Mouse (Mus musculus): ENCODE measurements around the gene Prmt8. TPM values are rescaled to one million over a fixed set of nuclear protein-coding genes. Genes with fewer than 3 reads are reported as not detected.
A peak's percentile ranks its signal among the peaks of the same experiment; 100 is the strongest.

The Prmt8 gene
- polyA plus RNA-seq, 1 experiment from 2014 or later, result 32.7 TPM

DNA sequence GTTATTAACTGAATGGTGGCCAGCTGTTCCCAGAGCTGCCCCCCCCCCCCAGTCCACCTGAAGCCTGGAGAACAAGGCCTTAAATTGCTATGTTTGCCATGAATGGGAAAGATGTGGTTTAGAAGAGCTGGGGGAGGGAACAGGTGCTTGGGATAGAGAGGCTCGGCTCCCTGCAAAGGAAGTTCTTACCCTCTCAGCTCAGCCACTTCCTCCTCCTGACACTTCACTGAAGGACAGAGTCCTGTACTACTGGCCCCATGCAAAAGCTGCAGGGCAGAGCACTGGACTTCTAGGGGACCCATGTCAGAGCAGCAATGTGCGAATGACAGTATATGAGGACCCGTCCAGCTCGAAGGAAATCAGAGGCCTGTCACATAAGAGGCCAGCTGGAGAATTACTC lies 109.3 kb downstream of the Prmt8 start:
- Histone ChIP-seq H3K9ac (replicated peaks) (no peak overlapping the region), H3K27me3 (no peaks in the 10 kb centered on the region), H3K9me3 (no peaks in the 10 kb centered on the region), H3K4me2 (replicated peaks) (no peak overlapping the region), H3K4me3 (replicated peaks) (no peak overlapping the region), H3K4me1 (replicated peaks) (0 out of 2 replicates have a peak, but pooled peaks cover 5% of the 10 kb centered on the region), H3K36me3 (no peaks in the 10 kb centered on the region), H3K27ac (no peak overlapping the region)
- ATAC-seq, result no peak
- 82% methylated on average over 4 of the region's 4 CpGs for WGBS

GRCm38 (mm10) chr6:127659472-127659871 lies 109.8 kb downstream of the Prmt8 start:
- no peak overlapping the region for H3K9ac ChIP-seq (replicated peaks)
- H3K36me3 ChIP-seq, result no peaks in the 10 kb centered on the region
- H3K4me1 ChIP-seq (replicated peaks), result 0 out of 2 replicates have a peak, but pooled peaks cover 5% of the 10 kb centered on the region
- ATAC-seq, result no peak
- WGBS, result 80% methylated on average over 5 of the region's 5 CpGs
- no peak overlapping the region for H3K27ac ChIP-seq
- H3K9me3 ChIP-seq, result no peaks in the 10 kb centered on the region
- no peak overlapping the region for H3K4me3 ChIP-seq (replicated peaks)
- no peak overlapping the region for H3K4me2 ChIP-seq (replicated peaks)
- H3K27me3 ChIP-seq, result no peaks in the 10 kb centered on the region

- H3K4me2 ChIP-seq (replicated peaks), result no peak overlapping the region
- WGBS, result 93% methylated on average over 11 of the region's 11 CpGs
Observed at GRCm38 (mm10) chr6:127657152-127657551, 112.1 kb downstream of the Prmt8 start.

DNA sequence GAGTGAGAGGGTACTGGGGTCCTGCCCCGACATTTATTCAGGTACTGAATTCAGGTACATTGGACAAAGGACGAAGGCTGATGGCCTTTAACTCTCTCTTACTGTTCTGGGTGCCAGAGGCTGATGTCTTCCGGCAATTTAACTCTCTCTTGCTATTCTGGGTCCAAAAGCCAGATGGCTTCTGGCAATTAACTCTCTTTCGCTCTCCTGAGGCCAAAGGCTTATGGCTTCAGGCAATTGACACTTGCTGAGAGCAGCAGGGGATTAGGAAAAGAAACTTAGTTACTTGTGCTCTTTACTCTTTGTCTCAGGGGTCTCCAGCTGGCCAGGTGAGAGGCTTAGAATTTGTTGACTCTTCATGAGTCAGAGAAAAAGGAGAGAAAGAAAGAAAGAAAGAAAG lies 113.3 kb downstream of the Prmt8 start:
- WGBS, result 24% methylated on average over 4 of the region's 4 CpGs

More at GRCm38 (mm10) chr6:127657152-127657551, 112.1 kb downstream of the Prmt8 start:
- Histone ChIP-seq H3K9ac (replicated peaks) (no peak overlapping the region), H3K9me3 (peaks cover 9% of the 10 kb centered on the region; the same call in 1 of the 2 replicates), H3K4me1 (replicated peaks) (0 out of 2 replicates have a peak, but pooled peaks cover 3% of the 10 kb centered on the region), H3K27ac (no peak overlapping the region), H3K4me3 (replicated peaks) (no peak overlapping the region), H3K36me3 (no peaks in the 10 kb centered on the region), H3K27me3 (no peaks in the 10 kb centered on the region)
- no peak for ATAC-seq

GRCm38 (mm10) chr6:127641077-127641801 lies 128.0 kb downstream of the Prmt8 start:
- H3K4me1 ChIP-seq (replicated peaks), result 0 out of 2 replicates have a peak, but pooled peaks cover 8% of the 10 kb centered on the region
- H3K27me3 ChIP-seq, result no peaks in the 10 kb centered on the region
- no peaks in the 10 kb centered on the region for H3K9me3 ChIP-seq
- no peaks in the 10 kb centered on the region for H3K36me3 ChIP-seq
- no peak overlapping the region for H3K4me3 ChIP-seq (replicated peaks)
- H3K4me2 ChIP-seq (replicated peaks), result no peak overlapping the region
- WGBS, result 79% methylated on average over 8 of the region's 8 CpGs
- no peak overlapping the region for H3K9ac ChIP-seq (replicated peaks)
- 0 out of 2 replicates have a peak, but pooled peaks have one; percentile 37 for ATAC-seq
- H3K27ac ChIP-seq, result no peak overlapping the region

More for the DNA sequence above, 113.3 kb downstream of the Prmt8 start:
- Histone ChIP-seq H3K4me2 (replicated peaks) (no peak overlapping the region), H3K27ac (no peak overlapping the region), H3K4me1 (replicated peaks) (0 out of 2 replicates have a peak, but pooled peaks cover 3% of the 10 kb centered on the region), H3K27me3 (no peaks in the 10 kb centered on the region), H3K9me3 (peaks cover 9% of the 10 kb centered on the region; the same call in 1 of the 2 replicates), H3K9ac (replicated peaks) (no peak overlapping the region), H3K36me3 (no peaks in the 10 kb centered on the region), H3K4me3 (replicated peaks) (no peak overlapping the region)
- no peak for ATAC-seq

Small RNA genes within 50 kb of the gene (microRNA-seq; reads per million reads assigned to microRNA genes)
- not detected for gene Mir7233

Other genes with a start within 250 kb of the Prmt8 start
- gene Cracr2a, start 208.1 kb downstream of the Prmt8 start, polyA plus RNA-seq (2015; fragmentation: Nextera tagmentation; extraction: Ambion mirVana), result 0.24 and 0.53 TPM in 2 replicates
- gene Tspan11, start 118.1 kb upstream of the Prmt8 start, polyA plus RNA-seq (2015; fragmentation: Nextera tagmentation; extraction: Ambion mirVana), result 13.9 and 14.6 TPM in 2 replicates

Data from midbrain, embryonic 13.5 days (tissue).